Mouse (Mus musculus): Measurements from ENCODE around the gene Gm11983.
"Not testable (repeated sequence)": the region's sequence is repeated elsewhere in the genome, so short reads cannot be mapped to it uniquely, and the experiment has no call there.

Gm11983 gene

GRCm38 (mm10) chr11:6837554-6837953 is at the start of gene Gm11983:
TSS of gene Gm11983 (minus strand) at chr11:6837654.
- DNase-seq (ENCODE audit: low read depth, low spot score) = no peak

- DNase-seq (ENCODE audit: low read depth, low spot score) = not testable (repeated sequence)
These were observed 45.6 kb upstream of the Gm11983 start for GRCm38 (mm10) chr11:6883045-6883444.

- no peak for DNase-seq (ENCODE audit: low read depth, low spot score)
These were observed 44.2 kb upstream of the Gm11983 start for GRCm38 (mm10) chr11:6881614-6882013.

- DNase-seq (ENCODE audit: low read depth, low spot score) = no peak
These were observed 40.3 kb upstream of the Gm11983 start for GRCm38 (mm10) chr11:6877740-6878139.

GRCm38 (mm10) chr11:6870947-6871346 is 33.5 kb upstream of the Gm11983 start:
- DNase-seq (ENCODE audit: low read depth, low spot score) = no peak

- no peak for DNase-seq (ENCODE audit: low read depth, low spot score)
These were observed 28.1 kb upstream of the Gm11983 start for GRCm38 (mm10) chr11:6865536-6865935.

- DNase-seq (ENCODE audit: low read depth, low spot score) = no peak
These were observed 24.7 kb upstream of the Gm11983 start for GRCm38 (mm10) chr11:6862185-6862584.

- DNase-seq (ENCODE audit: low read depth, low spot score) = no peak
These were observed 22.7 kb upstream of the Gm11983 start for GRCm38 (mm10) chr11:6859898-6860858.

GRCm38 (mm10) chr11:6859096-6859495 is 21.6 kb upstream of the Gm11983 start:
- DNase-seq (ENCODE audit: low read depth, low spot score) = no peak

GRCm38 (mm10) chr11:6855942-6856341 is 18.5 kb upstream of the Gm11983 start:
- DNase-seq (ENCODE audit: low read depth, low spot score) = no peak

GRCm38 (mm10) chr11:6853366-6853765 is 15.9 kb upstream of the Gm11983 start:
- DNase-seq (ENCODE audit: low read depth, low spot score) = not testable (repeated sequence)

- DNase-seq (ENCODE audit: low read depth, low spot score) = no peak
These were observed 6.4 kb upstream of the Gm11983 start for GRCm38 (mm10) chr11:6843831-6844230.

- no peak for DNase-seq (ENCODE audit: low read depth, low spot score)
These were observed 4.7 kb upstream of the Gm11983 start for GRCm38 (mm10) chr11:6842160-6842559.

GRCm38 (mm10) chr11:6840775-6841174 is 3.3 kb upstream of the Gm11983 start:
- no peak for DNase-seq (ENCODE audit: low read depth, low spot score)

- DNase-seq (ENCODE audit: low read depth, low spot score) = no peak
These were observed 2.8 kb downstream of the Gm11983 start for GRCm38 (mm10) chr11:6834636-6835035.

GRCm38 (mm10) chr11:6833731-6834130 is 3.7 kb downstream of the Gm11983 start:
- no peak for DNase-seq (ENCODE audit: low read depth, low spot score)

GRCm38 (mm10) chr11:6831931-6832330 is 5.5 kb downstream of the Gm11983 start:
- DNase-seq (ENCODE audit: low read depth, low spot score) = no peak

- DNase-seq (ENCODE audit: low read depth, low spot score) = no peak
These were observed 9.3 kb downstream of the Gm11983 start for GRCm38 (mm10) chr11:6828196-6828595.

- DNase-seq (ENCODE audit: low read depth, low spot score) = no peak
These were observed 11.3 kb downstream of the Gm11983 start for GRCm38 (mm10) chr11:6826157-6826556.

- no peak for DNase-seq (ENCODE audit: low read depth, low spot score)
These were observed 14.3 kb downstream of the Gm11983 start for GRCm38 (mm10) chr11:6823176-6823575.

GRCm38 (mm10) chr11:6814486-6814885 is 23.0 kb downstream of the Gm11983 start:
- DNase-seq (ENCODE audit: low read depth, low spot score) = no peak

- not testable (repeated sequence) for DNase-seq (ENCODE audit: low read depth, low spot score)
These were observed 34.6 kb downstream of the Gm11983 start for GRCm38 (mm10) chr11:6802879-6803278.

GRCm38 (mm10) chr11:6790690-6791089 is 46.8 kb downstream of the Gm11983 start:
- DNase-seq (ENCODE audit: low read depth, low spot score) = no peak

Measured in forelimb bud, embryonic 11.5 days (tissue).